Mouse (Mus musculus): ENCODE results near the gene Lgr6. TPM values are rescaled to one million over a fixed set of nuclear protein-coding genes. Genes with fewer than 3 reads are reported as not detected.

The Lgr6 gene
- polyA plus RNA-seq, 1 experiment: 0.81 TPM

DNA sequence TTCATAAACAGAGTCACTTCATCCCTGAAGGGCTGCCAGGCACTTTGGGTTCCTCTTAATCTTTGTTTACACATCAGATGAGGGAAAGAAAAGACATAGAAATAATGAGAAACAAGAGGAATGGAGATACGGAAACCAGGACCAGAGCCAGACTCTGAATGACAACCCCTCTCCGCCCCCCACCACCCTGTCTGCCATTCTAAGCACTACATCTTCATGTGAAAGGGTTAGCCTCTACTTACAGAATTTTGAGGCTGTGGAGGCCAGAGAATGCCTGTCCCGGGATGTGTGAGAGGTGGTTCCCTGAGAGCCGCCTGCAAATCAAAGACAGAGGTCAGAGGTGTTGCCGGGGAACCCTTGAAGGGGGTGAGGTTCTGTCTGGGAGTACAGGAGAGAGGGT is 32.4 kb downstream of the Lgr6 start:
- Histone ChIP-seq H3K36me3 (ENCODE audit: control insufficient read depth, insufficient read depth, low read length, poor library complexity, severe bottlenecking) (no peaks in the 10 kb centered on the region), H3K27me3 (ENCODE audit: control insufficient read depth, insufficient read depth, low read length, poor library complexity, severe bottlenecking) (no peaks in the 10 kb centered on the region), H3K9ac (ENCODE audit: low read depth, poor library complexity, severe bottlenecking) (no peak overlapping the region), H3K9me3 (replicated peaks; ENCODE audit: control insufficient read depth, insufficient read depth, low read length, poor library complexity, severe bottlenecking) (no peaks in the 10 kb centered on the region), H3K27ac (ENCODE audit: insufficient read depth, low read length) (no peak overlapping the region), H3K4me3 (ENCODE audit: low read depth, low read length) (no peak overlapping the region), H3K4me1 (ENCODE audit: control insufficient read depth, insufficient read depth, low read length) (peaks cover 2% of the 10 kb centered on the region)
- no peak for TF ChIP-seq CTCF (IDR thresholded peaks at IDR 0.05; ENCODE audit: low read depth, low read length)
- no peak for TF ChIP-seq POLR2A (IDR thresholded peaks at IDR 0.05; ENCODE audit: insufficient read depth, low read length)
- no peak for TF ChIP-seq EP300 (IDR thresholded peaks at IDR 0.05; ENCODE audit: insufficient read depth, low read depth, low read length)

DNA sequence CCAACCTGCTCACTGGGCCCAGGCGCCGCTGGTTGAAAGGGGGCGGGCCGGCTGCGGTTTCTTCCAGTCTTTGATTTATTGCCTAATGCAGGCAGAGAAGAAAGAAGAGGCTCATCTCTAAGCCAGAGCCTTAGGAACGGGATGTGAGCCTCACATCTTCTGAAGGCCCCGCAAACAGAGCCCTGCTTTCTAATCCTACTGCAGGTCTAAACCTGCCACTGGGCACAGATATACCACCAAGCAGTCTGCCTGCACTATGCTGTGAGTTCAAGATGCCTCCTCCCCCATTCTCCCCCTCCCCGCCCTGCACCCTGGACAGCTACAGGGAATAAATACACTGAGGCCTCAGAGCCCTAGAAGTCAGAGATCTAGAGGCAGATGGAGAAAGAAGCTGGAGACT is 35.2 kb downstream of the Lgr6 start:
- H3K4me3 ChIP-seq (ENCODE audit: low read depth, low read length): no peak overlapping the region
- no peaks in the 10 kb centered on the region for H3K9me3 ChIP-seq (replicated peaks; ENCODE audit: control insufficient read depth, insufficient read depth, low read length, poor library complexity, severe bottlenecking)
- H3K27ac ChIP-seq (ENCODE audit: insufficient read depth, low read length): no peak overlapping the region
- no peak for TF ChIP-seq EP300 (IDR thresholded peaks at IDR 0.05; ENCODE audit: insufficient read depth, low read depth, low read length)
- no peaks in the 10 kb centered on the region for H3K4me1 ChIP-seq (ENCODE audit: control insufficient read depth, insufficient read depth, low read length)
- H3K9ac ChIP-seq (ENCODE audit: low read depth, poor library complexity, severe bottlenecking): no peak overlapping the region
- H3K36me3 ChIP-seq (ENCODE audit: control insufficient read depth, insufficient read depth, low read length, poor library complexity, severe bottlenecking): no peaks in the 10 kb centered on the region
- no peaks in the 10 kb centered on the region for H3K27me3 ChIP-seq (ENCODE audit: control insufficient read depth, insufficient read depth, low read length, poor library complexity, severe bottlenecking)

DNA sequence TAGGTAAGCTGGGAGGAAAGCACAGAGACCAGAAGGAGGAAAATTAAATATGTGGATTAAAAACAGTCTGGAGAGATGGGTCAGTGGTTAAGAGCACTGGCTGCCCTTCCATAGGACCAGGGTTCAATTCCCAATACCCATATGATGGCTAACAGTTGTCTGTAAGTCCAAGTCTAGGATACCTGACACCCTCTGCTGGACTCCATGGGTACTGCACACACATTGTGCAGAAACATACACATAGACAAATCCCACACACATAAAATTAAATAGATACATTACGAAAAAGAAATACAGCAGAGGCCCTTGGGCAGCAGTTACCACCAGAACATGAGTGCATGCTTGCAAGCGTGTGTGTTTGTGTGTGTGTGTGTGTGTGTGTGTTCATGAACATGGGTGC is 40.6 kb downstream of the Lgr6 start:
- Histone ChIP-seq H3K27ac (ENCODE audit: insufficient read depth, low read length) (no peak overlapping the region), H3K36me3 (ENCODE audit: control insufficient read depth, insufficient read depth, low read length, poor library complexity, severe bottlenecking) (no peaks in the 10 kb centered on the region), H3K9me3 (replicated peaks; ENCODE audit: control insufficient read depth, insufficient read depth, low read length, poor library complexity, severe bottlenecking) (no peaks in the 10 kb centered on the region), H3K4me1 (ENCODE audit: control insufficient read depth, insufficient read depth, low read length) (no peaks in the 10 kb centered on the region), H3K9ac (ENCODE audit: low read depth, poor library complexity, severe bottlenecking) (no peak overlapping the region), H3K4me3 (ENCODE audit: low read depth, low read length) (no peak overlapping the region), H3K27me3 (ENCODE audit: control insufficient read depth, insufficient read depth, low read length, poor library complexity, severe bottlenecking) (no peaks in the 10 kb centered on the region)
- TF ChIP-seq EP300 (IDR thresholded peaks at IDR 0.05; ENCODE audit: insufficient read depth, low read depth, low read length): no peak
- TF ChIP-seq CTCF (IDR thresholded peaks at IDR 0.05; ENCODE audit: low read depth, low read length): no peak
- no peak for TF ChIP-seq POLR2A (IDR thresholded peaks at IDR 0.05; ENCODE audit: insufficient read depth, low read length)

DNA sequence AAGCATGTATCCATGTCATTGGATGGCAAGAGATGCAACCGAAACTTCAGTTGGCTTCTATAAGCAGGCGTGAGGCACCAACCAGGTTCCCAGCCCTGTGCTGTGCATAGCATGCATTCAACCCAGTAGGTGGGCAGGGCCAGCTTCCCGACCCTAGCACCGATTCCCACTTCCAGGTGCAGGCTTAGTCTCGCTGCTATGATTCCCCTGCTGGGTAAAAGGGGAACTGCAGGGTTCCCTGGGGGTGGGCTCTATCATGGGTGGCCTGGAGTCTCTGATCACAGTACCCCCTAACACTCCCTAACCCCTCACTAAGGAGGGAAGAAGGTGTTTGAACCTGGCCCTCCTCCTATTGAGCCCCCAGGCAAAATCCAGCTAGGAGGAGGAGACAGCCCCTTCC is 42.1 kb downstream of the Lgr6 start:
- Histone ChIP-seq H3K9ac (ENCODE audit: low read depth, poor library complexity, severe bottlenecking) (no peak overlapping the region), H3K27me3 (ENCODE audit: control insufficient read depth, insufficient read depth, low read length, poor library complexity, severe bottlenecking) (no peaks in the 10 kb centered on the region), H3K9me3 (replicated peaks; ENCODE audit: control insufficient read depth, insufficient read depth, low read length, poor library complexity, severe bottlenecking) (no peaks in the 10 kb centered on the region), H3K27ac (ENCODE audit: insufficient read depth, low read length) (no peak overlapping the region), H3K36me3 (ENCODE audit: control insufficient read depth, insufficient read depth, low read length, poor library complexity, severe bottlenecking) (no peaks in the 10 kb centered on the region), H3K4me1 (ENCODE audit: control insufficient read depth, insufficient read depth, low read length) (no peaks in the 10 kb centered on the region), H3K4me3 (ENCODE audit: low read depth, low read length) (no peak overlapping the region)
- no peak for TF ChIP-seq EP300 (IDR thresholded peaks at IDR 0.05; ENCODE audit: insufficient read depth, low read depth, low read length)
- TF ChIP-seq CTCF (IDR thresholded peaks at IDR 0.05; ENCODE audit: low read depth, low read length): no peak
- TF ChIP-seq POLR2A (IDR thresholded peaks at IDR 0.05; ENCODE audit: insufficient read depth, low read length): no peak

DNA sequence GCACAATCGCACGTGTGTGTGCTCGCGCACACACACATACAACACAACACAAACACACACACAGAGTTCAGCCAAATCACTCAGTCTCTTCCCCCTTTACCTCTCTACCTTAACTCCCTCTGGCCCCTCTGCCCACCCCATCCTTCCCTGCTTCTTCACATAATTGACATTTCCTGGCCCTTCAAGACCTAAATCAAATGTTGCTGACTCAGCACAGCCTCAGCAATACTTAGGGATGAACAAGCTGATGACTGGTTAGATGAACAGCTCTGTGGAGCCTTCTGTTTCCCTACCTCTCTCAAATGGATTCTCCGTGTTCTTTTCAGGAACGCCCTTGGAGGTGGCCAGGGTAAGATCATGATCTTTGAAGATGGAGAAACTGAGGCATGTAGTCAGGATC is 43.8 kb downstream of the Lgr6 start:
- Histone ChIP-seq H3K36me3 (ENCODE audit: control insufficient read depth, insufficient read depth, low read length, poor library complexity, severe bottlenecking) (no peaks in the 10 kb centered on the region), H3K9ac (ENCODE audit: low read depth, poor library complexity, severe bottlenecking) (no peak overlapping the region), H3K4me1 (ENCODE audit: control insufficient read depth, insufficient read depth, low read length) (no peaks in the 10 kb centered on the region), H3K27ac (ENCODE audit: insufficient read depth, low read length) (no peak overlapping the region), H3K27me3 (ENCODE audit: control insufficient read depth, insufficient read depth, low read length, poor library complexity, severe bottlenecking) (no peaks in the 10 kb centered on the region), H3K9me3 (replicated peaks; ENCODE audit: control insufficient read depth, insufficient read depth, low read length, poor library complexity, severe bottlenecking) (no peaks in the 10 kb centered on the region), H3K4me3 (ENCODE audit: low read depth, low read length) (no peak overlapping the region)
- TF ChIP-seq CTCF (IDR thresholded peaks at IDR 0.05; ENCODE audit: low read depth, low read length) (no peak), EP300 (IDR thresholded peaks at IDR 0.05; ENCODE audit: insufficient read depth, low read depth, low read length) (no peak), POLR2A (IDR thresholded peaks at IDR 0.05; ENCODE audit: insufficient read depth, low read length) (no peak)

DNA sequence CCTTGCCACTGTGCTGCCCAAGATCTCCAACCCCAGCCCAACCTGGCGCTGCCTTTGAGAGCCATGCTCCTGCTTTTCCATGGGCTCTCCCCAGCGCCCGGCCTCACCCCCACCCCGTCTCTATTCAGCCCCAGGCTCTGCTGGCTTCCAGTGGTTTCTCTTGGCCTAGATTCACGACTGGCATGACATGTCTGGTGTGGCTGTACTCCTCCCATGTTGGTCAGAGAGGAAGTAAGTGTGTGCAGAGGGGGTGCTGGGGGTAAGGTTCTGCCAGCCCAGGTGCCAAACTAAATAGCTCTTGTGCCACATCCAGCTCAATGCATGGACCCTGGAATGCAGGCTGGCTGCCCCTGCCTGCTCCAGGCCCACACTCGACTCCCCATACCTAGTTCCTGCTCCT is 44.9 kb downstream of the Lgr6 start:
- no peak overlapping the region for H3K9ac ChIP-seq (ENCODE audit: low read depth, poor library complexity, severe bottlenecking)
- no peak for TF ChIP-seq EP300 (IDR thresholded peaks at IDR 0.05; ENCODE audit: insufficient read depth, low read depth, low read length)
- TF ChIP-seq CTCF (IDR thresholded peaks at IDR 0.05; ENCODE audit: low read depth, low read length): no peak
- no peak for TF ChIP-seq POLR2A (IDR thresholded peaks at IDR 0.05; ENCODE audit: insufficient read depth, low read length)
- no peak overlapping the region for H3K4me3 ChIP-seq (ENCODE audit: low read depth, low read length)
- no peaks in the 10 kb centered on the region for H3K9me3 ChIP-seq (replicated peaks; ENCODE audit: control insufficient read depth, insufficient read depth, low read length, poor library complexity, severe bottlenecking)
- no peaks in the 10 kb centered on the region for H3K36me3 ChIP-seq (ENCODE audit: control insufficient read depth, insufficient read depth, low read length, poor library complexity, severe bottlenecking)
- no peak overlapping the region for H3K27ac ChIP-seq (ENCODE audit: insufficient read depth, low read length)
- no peaks in the 10 kb centered on the region for H3K4me1 ChIP-seq (ENCODE audit: control insufficient read depth, insufficient read depth, low read length)
- H3K27me3 ChIP-seq (ENCODE audit: control insufficient read depth, insufficient read depth, low read length, poor library complexity, severe bottlenecking): no peaks in the 10 kb centered on the region

Measured in ES-Bruce4 (cell line).